Mouse (Mus musculus) megakaryocyte-erythroid progenitor cell, adult 5 weeks (primary cell): ENCODE measurements around the gene Slc12a5. TPM values are rescaled to one million over a fixed set of nuclear protein-coding genes. Genes with fewer than 3 reads are reported as not detected.

Experiments
- polyA plus RNA-seq: library from polyadenylated mRNA; stranded (reverse); fragments of >175 nt; gene quantifications from 2 replicates; pipeline ENCODE4 v1.2.3, GENCODE M21; 2012

Gene Slc12a5
- polyA plus RNA-seq = 0.61 and 1.1 TPM in 2 replicates

DNA sequence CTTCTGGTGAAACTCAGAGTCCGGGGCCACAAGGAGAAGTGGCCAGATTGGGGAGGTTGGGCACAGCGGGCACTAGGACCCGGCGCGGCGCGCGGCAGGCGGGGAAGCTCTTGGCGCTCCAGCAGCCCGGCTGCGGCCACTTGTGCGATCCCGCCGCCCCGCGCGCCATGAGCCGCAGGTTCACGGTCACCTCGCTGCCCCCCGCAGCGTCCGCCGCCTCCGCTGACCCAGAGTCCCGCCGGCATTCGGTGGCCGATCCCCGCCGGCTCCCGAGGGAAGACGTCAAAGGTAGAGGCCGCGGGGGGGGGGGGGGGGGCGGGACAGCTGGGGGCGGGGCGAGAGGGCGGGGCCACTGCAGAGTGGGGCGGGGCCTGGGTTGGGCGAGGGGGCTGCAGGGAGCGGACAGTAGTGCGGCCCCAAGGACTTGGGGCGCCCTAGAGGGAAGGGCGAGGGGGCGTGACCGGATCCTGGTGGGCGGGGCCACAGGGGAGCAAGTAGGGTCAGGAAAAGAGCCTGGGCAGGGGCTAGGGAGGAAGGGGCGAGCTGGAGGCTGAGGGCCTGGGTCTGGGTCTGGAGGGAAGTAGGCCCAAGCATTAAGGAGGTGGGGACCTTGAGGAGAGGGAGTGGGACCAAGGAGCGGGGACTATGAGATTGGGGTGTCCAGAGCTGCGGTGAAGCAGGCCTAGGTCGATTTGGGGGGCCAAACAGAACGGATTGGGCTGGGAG lies at the start of gene Slc12a5:
TSS of gene Slc12a5 (plus strand) at position 87 of the 726 bp plus-strand sequence.

DNA sequence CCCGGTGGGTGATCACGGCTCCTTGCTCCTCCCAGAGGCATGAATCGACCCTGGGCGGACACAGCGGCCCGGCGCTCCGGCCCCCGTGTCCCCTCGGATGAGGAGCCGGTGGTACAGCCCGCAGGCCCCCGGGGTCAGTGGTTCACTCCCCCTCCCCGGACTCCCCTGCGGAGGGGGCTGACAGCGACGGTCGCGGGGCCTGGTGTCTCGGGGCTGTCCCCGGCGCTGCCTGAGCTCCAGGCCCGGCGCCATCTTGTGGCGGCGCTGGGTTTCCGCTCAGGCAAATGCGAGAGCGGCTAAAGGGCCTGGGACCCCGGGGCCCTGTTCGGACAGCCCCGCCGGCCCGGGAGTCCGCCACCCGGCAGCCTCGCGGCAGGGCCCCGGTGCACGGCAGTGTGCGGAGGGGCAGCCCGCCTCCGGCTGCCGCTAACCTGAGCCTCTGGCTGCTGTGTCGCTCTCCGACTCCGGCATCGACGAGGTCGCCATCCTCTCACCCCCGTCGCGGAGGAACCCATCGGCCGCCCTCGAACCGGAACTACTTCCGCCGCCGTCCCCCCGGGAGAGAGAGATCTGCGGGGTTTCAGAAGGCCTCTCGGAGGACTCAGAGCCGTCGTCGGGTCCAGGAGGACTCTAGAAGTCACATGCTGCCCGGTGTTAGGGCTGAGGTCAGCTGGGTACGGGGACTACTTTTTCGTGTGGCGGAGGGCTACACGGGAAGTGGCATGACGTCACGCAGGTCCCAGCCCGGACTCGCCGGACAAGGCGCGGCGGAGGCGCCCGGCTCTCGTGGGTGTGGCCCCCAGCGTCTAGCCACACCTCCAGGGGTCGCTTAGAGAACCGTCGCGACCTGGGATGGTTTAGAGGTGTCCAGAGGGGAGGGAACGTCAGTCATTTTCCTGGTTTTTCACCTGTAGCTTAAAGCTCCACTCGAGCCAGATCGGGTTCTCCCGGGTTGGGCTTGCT lies 49.2 kb upstream of the Slc12a5 start, which contains the start of gene Zfp335:
TSS of gene Zfp335 (minus strand) at position 672 of the 963 bp plus-strand sequence.

DNA sequence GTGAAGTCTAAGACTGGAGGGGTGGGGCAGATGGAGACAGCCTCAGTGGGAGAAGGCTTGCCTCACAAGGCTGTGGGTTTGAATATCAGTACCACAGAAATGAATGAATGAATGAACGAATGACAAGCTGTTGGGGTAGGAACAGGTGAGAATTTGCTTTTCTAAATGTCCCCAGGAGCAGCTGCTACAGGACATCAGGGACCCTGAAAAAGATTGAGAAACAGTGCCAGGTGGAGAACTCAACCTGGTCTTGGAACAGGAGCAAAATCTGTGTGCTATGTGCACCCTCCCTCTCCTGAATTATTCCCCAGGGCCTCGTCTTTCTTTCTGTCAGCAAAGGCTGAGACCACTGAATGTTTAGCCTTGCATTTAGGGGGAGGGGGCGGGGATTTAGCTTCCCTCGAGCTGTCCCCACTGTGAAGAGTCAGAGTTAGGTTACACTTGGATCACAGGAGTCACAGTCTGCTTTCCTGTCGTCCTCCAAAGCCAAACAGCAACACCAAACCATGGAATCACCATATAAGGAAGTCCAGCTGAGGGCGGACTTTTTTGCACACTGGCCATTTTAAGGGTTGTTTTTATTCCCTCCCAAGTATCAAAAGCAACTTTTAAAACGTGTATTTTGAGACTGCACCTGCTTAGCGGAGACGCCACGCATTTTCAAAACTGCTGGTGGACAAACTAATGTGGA lies 20.3 kb upstream of the Slc12a5 start, which contains the start of gene Mmp9:
TSS of gene Mmp9 (plus strand) at position 641 of the 691 bp plus-strand sequence.

DNA sequence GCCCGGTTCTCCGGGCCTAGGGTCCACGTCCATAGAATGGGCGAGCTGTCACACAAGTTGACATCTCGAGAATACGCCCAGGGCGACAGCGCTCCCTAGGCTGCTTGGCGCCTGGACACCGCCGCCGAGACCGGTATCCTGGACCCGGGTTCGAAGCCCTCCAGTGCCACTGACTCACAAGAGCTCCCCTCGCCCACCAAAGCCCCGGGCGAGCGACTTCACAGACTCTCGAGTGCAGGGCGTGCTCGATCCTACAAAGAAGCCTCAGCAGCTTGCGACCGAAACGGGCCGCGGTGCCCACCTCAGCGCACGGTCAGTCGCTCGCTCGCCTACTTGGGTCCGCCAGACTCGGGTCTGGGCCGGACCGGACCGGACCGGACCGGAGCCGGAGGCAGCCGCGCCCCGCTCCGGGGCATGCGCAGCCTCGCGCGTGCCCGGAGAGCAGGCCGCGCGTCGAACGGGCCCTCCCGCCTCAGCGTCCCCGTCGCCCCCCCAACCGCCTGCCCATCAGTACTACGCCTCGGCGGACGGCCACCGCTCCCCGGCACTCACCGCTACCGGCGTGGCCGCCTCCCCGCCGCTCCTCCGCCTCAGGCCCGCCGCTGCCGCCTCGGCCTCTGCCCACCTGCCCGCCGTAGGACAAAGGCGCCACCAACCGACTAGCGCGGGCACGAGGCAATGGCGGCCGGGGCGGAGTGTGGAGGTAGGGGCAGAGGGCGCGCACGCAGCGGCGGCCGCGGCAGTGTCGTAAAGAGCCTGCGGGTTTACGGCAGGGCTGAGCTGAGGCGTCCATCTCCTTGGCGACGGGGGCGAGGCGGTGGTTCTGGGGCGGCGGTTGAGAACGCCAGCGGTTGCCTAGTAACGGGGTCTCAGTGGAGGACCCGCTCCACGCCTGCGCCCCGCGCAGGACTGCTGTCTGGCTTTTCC lies 73.8 kb downstream of the Slc12a5 start, which contains the start of gene Ncoa5:
TSS of gene Ncoa5 (minus strand) at position 737 of the 927 bp plus-strand sequence.

Other genes with a start within 250 kb of the Slc12a5 start
- not detected in 2 replicates for gene Spint5, start 245.5 kb upstream of the Slc12a5 start, polyA plus RNA-seq
- not detected in 2 replicates for gene Wfdc3, start 214.9 kb upstream of the Slc12a5 start, polyA plus RNA-seq
- 90.1 and 113 TPM in 2 replicates for gene Dnttip1, start 214.8 kb upstream of the Slc12a5 start, polyA plus RNA-seq
- 64.0 and 94.6 TPM in 2 replicates for gene Ube2c, start 190.9 kb upstream of the Slc12a5 start, polyA plus RNA-seq
- not detected in 2 replicates for gene Tnnc2, start 180.8 kb upstream of the Slc12a5 start, polyA plus RNA-seq
- gene Snx21, start 175.0 kb upstream of the Slc12a5 start, polyA plus RNA-seq = 5.4 and 5.6 TPM in 2 replicates
- gene Acot8, start 155.9 kb upstream of the Slc12a5 start, polyA plus RNA-seq = 62.8 and 69.5 TPM in 2 replicates
- gene Zswim3, start 155.7 kb upstream of the Slc12a5 start, polyA plus RNA-seq = 0.36 and 0.44 TPM in 2 replicates
- gene Zswim1, start 138.1 kb upstream of the Slc12a5 start, polyA plus RNA-seq = 20.6 and 27.7 TPM in 2 replicates
- gene Spata25, start 132.3 kb upstream of the Slc12a5 start, polyA plus RNA-seq = 0.21 and 0.23 TPM in 2 replicates
- 364 and 538 TPM in 2 replicates for gene Ctsa, start 127.9 kb upstream of the Slc12a5 start, polyA plus RNA-seq
- gene Neurl2, start 127.3 kb upstream of the Slc12a5 start, polyA plus RNA-seq = 3.5 and 4.1 TPM in 2 replicates
- gene Pltp, start 103.1 kb upstream of the Slc12a5 start, polyA plus RNA-seq = 0.16 and 0.51 TPM in 2 replicates
- gene Pcif1, start 81.5 kb upstream of the Slc12a5 start, polyA plus RNA-seq = 144 and 161 TPM in 2 replicates
- 51.0 and 59.7 TPM in 2 replicates for gene Zfp335, start 49.0 kb upstream of the Slc12a5 start, polyA plus RNA-seq
- gene Mmp9, start 20.0 kb upstream of the Slc12a5 start, polyA plus RNA-seq = 6.3 and 27.6 TPM in 2 replicates
- gene Ncoa5, start 74.1 kb downstream of the Slc12a5 start, polyA plus RNA-seq = 33.9 and 36.3 TPM in 2 replicates
- 0.12 and 0.43 TPM in 2 replicates for gene Cd40, start 94.8 kb downstream of the Slc12a5 start, polyA plus RNA-seq
- not detected in 2 replicates for gene 1700025C18Rik, start 129.9 kb downstream of the Slc12a5 start, polyA plus RNA-seq